Mouse (Mus musculus): ENCODE measurements at regions not wholly inside any gene's neighbourhood (a gene's known extent, or its start where the extent isn't known, plus 50 kb on each side); places are given as distances from the start of the nearest gene placed in this dataset.

GRCm38 (mm10) chr9:67631741-67632243 lies 72.3 kb upstream of the Tln2 start:
- Histone ChIP-seq H3K79me2 (ENCODE audit: control insufficient read depth, insufficient read depth, low read length, poor library complexity) (no peaks in the 10 kb centered on the region), H3K27me3 (ENCODE audit: control insufficient read depth in 1 of 2, insufficient read depth in 2 of 2, low read length in 2 of 2) (no peaks in the 10 kb centered on the region), H3K4me1 (ENCODE audit: control insufficient read depth in 1 of 2, insufficient read depth in 2 of 2, low read length in 2 of 2) (no peaks in the 10 kb centered on the region), H3K4me3 (ENCODE audit: control insufficient read depth in 1 of 2, insufficient read depth in 1 of 2, low read depth in 2 of 2, low read length in 2 of 2) (no peak overlapping the region), H3K27ac (ENCODE audit: control insufficient read depth, low read depth, low read length) (no peak overlapping the region), H3K9me3 (replicated peaks; ENCODE audit: insufficient read depth, low read length) (no peaks in the 10 kb centered on the region), H3K9ac (ENCODE audit: control insufficient read depth, low read depth, low read length, poor library complexity, severe bottlenecking) (no peak overlapping the region), H3K36me3 (ENCODE audit: control insufficient read depth in 1 of 2, insufficient read depth in 2 of 2, low read length in 2 of 2) (no peaks in the 10 kb centered on the region)
- TF ChIP-seq UBTF (IDR thresholded peaks at IDR 0.05; ENCODE audit: borderline replicate concordance, insufficient read depth, low read depth, low read length) (no peak), GATA1 (IDR thresholded peaks at IDR 0.05; ENCODE audit: low read depth, low read length) (no peak), E2F4 (IDR thresholded peaks at IDR 0.05; ENCODE audit: borderline replicate concordance, low read depth, low read length) (no peak)
- no peak for DNase-seq (ENCODE audit: low read depth, low spot score)

DNA sequence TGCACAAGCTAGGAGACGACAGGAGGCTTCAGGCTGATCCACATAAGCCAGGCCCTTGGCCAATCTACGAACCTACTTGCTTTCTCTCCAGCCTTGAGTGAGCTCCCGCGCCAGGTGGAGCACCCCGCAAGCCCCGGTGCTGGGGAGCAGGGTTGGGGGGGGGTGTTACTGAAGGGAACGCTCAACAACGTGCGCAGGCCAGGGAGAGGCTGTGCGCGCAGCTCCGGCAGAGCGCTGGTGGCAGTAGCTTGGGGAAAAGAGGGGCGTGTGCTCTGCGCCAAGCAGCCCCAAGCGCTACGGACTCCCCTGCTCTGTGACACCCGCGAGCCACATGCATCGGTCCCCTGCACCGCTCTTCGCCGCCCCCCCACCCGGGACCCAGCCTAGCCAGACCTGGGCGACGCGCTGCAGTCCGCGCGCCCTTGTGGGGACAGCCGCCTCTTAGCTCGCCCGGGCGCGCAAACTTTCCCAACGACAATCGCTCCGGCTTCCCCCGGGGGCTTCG lies 73.1 kb upstream of the Tln2 start:
- Histone ChIP-seq H3K4me3 (ENCODE audit: control insufficient read depth in 1 of 2, insufficient read depth in 1 of 2, low read depth in 2 of 2, low read length in 2 of 2) (no peak overlapping the region), H3K4me1 (ENCODE audit: control insufficient read depth in 1 of 2, insufficient read depth in 2 of 2, low read length in 2 of 2) (no peaks in the 10 kb centered on the region), H3K27ac (ENCODE audit: control insufficient read depth, low read depth, low read length) (no peak overlapping the region), H3K79me2 (ENCODE audit: control insufficient read depth, insufficient read depth, low read length, poor library complexity) (no peaks in the 10 kb centered on the region), H3K9me3 (replicated peaks; ENCODE audit: insufficient read depth, low read length) (no peaks in the 10 kb centered on the region), H3K27me3 (ENCODE audit: control insufficient read depth in 1 of 2, insufficient read depth in 2 of 2, low read length in 2 of 2) (no peaks in the 10 kb centered on the region), H3K36me3 (ENCODE audit: control insufficient read depth in 1 of 2, insufficient read depth in 2 of 2, low read length in 2 of 2) (no peaks in the 10 kb centered on the region), H3K9ac (ENCODE audit: control insufficient read depth, low read depth, low read length, poor library complexity, severe bottlenecking) (no peak overlapping the region)
- TF ChIP-seq POLR2A (IDR thresholded peaks at IDR 0.05; ENCODE audit: control insufficient read depth in 1 of 2, insufficient read depth in 1 of 2, low read depth in 1 of 2, low read length in 2 of 2, poor library complexity in 1 of 2) (no peak), SMC3 (IDR thresholded peaks at IDR 0.05; ENCODE audit: low read depth, low read length) (no peak), TAL1 (IDR thresholded peaks at IDR 0.05; ENCODE audit: low read length) (no peak), MAZ (IDR thresholded peaks at IDR 0.05; ENCODE audit: low read depth, low read length) (no peak), KAT2A (conservative IDR thresholded peaks at IDR 0.05; ENCODE audit: low read depth, low read length) (no peak), EP300 (IDR thresholded peaks at IDR 0.05; ENCODE audit: low read depth in 1 of 2, low read length in 2 of 2) (no peak)
- no peak for DNase-seq (ENCODE audit: low read depth, low spot score)

DNA sequence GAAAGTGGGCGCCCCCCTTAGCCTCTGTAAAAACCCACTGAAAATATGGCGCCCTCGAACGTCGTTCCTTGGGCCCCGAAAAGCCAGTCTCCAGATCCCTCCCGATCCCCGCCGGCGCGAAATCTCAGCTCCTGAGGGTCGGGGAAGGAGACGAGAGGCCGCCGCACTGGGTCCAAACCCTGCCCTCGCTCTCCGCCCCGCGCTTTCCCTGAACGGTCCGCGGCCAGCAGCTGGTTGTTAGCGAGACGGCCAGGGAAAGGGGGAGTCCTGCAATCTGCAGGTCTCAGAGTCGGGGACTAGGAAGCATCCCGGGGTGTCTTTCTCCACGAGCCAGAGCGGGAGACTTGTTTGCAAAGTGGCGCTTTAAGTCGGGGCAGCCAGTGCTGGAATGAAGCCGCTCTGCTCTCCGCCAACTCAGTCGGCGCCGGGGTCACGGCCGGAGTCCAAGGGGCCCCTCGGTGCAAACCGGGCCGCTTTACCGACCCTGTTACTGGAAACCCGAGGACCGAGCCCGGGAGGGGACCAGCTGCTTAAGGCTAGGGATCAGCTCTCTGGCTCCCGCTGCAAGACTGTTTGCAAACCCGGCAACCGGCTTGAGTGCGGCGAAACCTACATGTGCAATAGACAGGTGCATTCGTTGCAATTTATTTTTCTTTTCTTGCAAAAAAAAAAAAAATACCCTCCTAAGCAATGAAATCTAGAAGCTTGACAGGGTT lies 73.7 kb upstream of the Tln2 start:
- no peaks in the 10 kb centered on the region for H3K79me2 ChIP-seq (ENCODE audit: control insufficient read depth, insufficient read depth, low read length, poor library complexity)
- no peak for TF ChIP-seq MYB (IDR thresholded peaks at IDR 0.05; ENCODE audit: low read depth, low read length)
- no peak for TF ChIP-seq JUND (IDR thresholded peaks at IDR 0.05; ENCODE audit: low read depth, low read length)
- TF ChIP-seq MAZ (IDR thresholded peaks at IDR 0.05; ENCODE audit: low read depth, low read length): no peak
- no peak for TF ChIP-seq POLR2A (IDR thresholded peaks at IDR 0.05; ENCODE audit: control insufficient read depth in 1 of 2, insufficient read depth in 1 of 2, low read depth in 1 of 2, low read length in 2 of 2, poor library complexity in 1 of 2)
- TF ChIP-seq TAL1 (IDR thresholded peaks at IDR 0.05; ENCODE audit: low read length): no peak
- no peak for TF ChIP-seq HCFC1 (IDR thresholded peaks at IDR 0.05; ENCODE audit: low read depth, low read length)
- TF ChIP-seq MAFK (IDR thresholded peaks at IDR 0.05; ENCODE audit: borderline replicate concordance, low read depth, low read length): no peak
- TF ChIP-seq SMC3 (IDR thresholded peaks at IDR 0.05; ENCODE audit: low read depth, low read length): no peak
- no peak for TF ChIP-seq NRF1 (IDR thresholded peaks at IDR 0.05; ENCODE audit: insufficient read depth, low read depth, low read length, poor library complexity, severe bottlenecking)
- H3K9ac ChIP-seq (ENCODE audit: control insufficient read depth, low read depth, low read length, poor library complexity, severe bottlenecking): no peak overlapping the region
- H3K27me3 ChIP-seq (ENCODE audit: control insufficient read depth in 1 of 2, insufficient read depth in 2 of 2, low read length in 2 of 2): no peaks in the 10 kb centered on the region
- no peaks in the 10 kb centered on the region for H3K36me3 ChIP-seq (ENCODE audit: control insufficient read depth in 1 of 2, insufficient read depth in 2 of 2, low read length in 2 of 2)
- H3K4me1 ChIP-seq (ENCODE audit: control insufficient read depth in 1 of 2, insufficient read depth in 2 of 2, low read length in 2 of 2): no peaks in the 10 kb centered on the region
- H3K9me3 ChIP-seq (replicated peaks; ENCODE audit: insufficient read depth, low read length): no peaks in the 10 kb centered on the region
- H3K27ac ChIP-seq (ENCODE audit: control insufficient read depth, low read depth, low read length): no peak overlapping the region
- DNase-seq (ENCODE audit: low read depth, low spot score): no peak
- H3K4me3 ChIP-seq (ENCODE audit: control insufficient read depth in 1 of 2, insufficient read depth in 1 of 2, low read depth in 2 of 2, low read length in 2 of 2): no peak overlapping the region

All from MEL (cell line).